Mouse (Mus musculus): ENCODE results near the gene Hist2h2aa2.

- TF ChIP-seq CTCF (IDR thresholded peaks at IDR 0.05; ENCODE audit: low read depth, low read length), result no peak; the same call in 1 of the 2 replicates
- TF ChIP-seq POLR2A (IDR thresholded peaks at IDR 0.05; ENCODE audit: extremely low read depth, insufficient read depth, low read length), result peak; percentile 96
Measured at GRCm38 (mm10) chr3:96262979-96263550, 23.0 kb upstream of the Hist2h2aa2 start, which contains the start of gene Hist2h4.
